Mouse (Mus musculus) G1E (cell line): Measurements from ENCODE around the gene Nrm. TPM values are rescaled to one million over a fixed set of nuclear protein-coding genes. Genes with fewer than 3 reads are reported as not detected.

Experiments
- ATAC-seq: 2 replicates; pipeline ENCODE4 v1.8.0; 2016; ENCODE audit warnings: mild to moderate bottlenecking; ENCODE audit not compliant: insufficient number of reproducible peaks, poor library complexity, low FRiP score, severe bottlenecking; ENCODE audit errors: extremely low read depth
- DNase-seq: peaks from one replicate; pipeline ENCODE4 v3.0.0; 2012; ENCODE audit warnings: low spot score
- H3K27me3 ChIP-seq: 2 replicates; pipeline ENCODE4 v1.6.1; 2012; ENCODE audit warnings: mild to moderate bottlenecking, low read length, inconsistent platforms; ENCODE audit not compliant: insufficient read depth
- H3K36me3 ChIP-seq: replicated peaks from 2 replicates; pipeline ENCODE3; 2012; ENCODE audit warnings: mild to moderate bottlenecking, inconsistent platforms
- H3K4me1 ChIP-seq: 2 replicates; pipeline ENCODE4 v1.6.1; 2012; ENCODE audit warnings: low read depth, low read length, inconsistent platforms, mixed read lengths; ENCODE audit not compliant: insufficient read depth
- H3K4me3 ChIP-seq: 2 replicates; pipeline ENCODE4 v1.5.1; 2012; ENCODE audit warnings: low read depth, mild to moderate bottlenecking, inconsistent platforms, low read length, moderate library complexity, mixed read lengths
- H3K9me3 ChIP-seq: replicated peaks from 2 replicates; pipeline ENCODE4 v1.6.1; 2012; ENCODE audit warnings: inconsistent platforms
- CTCF ChIP-seq: IDR thresholded peaks from 2 replicates; pipeline ENCODE4 v1.5.1; 2012; ENCODE audit warnings: low read depth, low read length, inconsistent platforms, mixed read lengths
- GATA1 ChIP-seq: IDR thresholded peaks from 2 replicates; pipeline ENCODE4 v1.6.1; 2012; ENCODE audit warnings: borderline replicate concordance, low read length, inconsistent platforms, mixed read lengths
- GATA2 ChIP-seq: IDR thresholded peaks from 2 replicates; pipeline ENCODE4 v1.6.1; 2012; ENCODE audit warnings: low read depth, low read length, inconsistent platforms, borderline replicate concordance
- POLR2AphosphoS5 ChIP-seq: IDR thresholded peaks from 2 replicates; pipeline ENCODE4 v1.6.1; 2012; ENCODE audit warnings: low read depth, low read length, inconsistent platforms; ENCODE audit not compliant: insufficient replicate concordance
- TAL1 ChIP-seq: conservative IDR thresholded peaks from 2 replicates; pipeline ENCODE4 v1.6.1; 2012; ENCODE audit warnings: low read depth, low read length, inconsistent platforms, mixed read lengths
- polyA plus RNA-seq: library from polyadenylated mRNA; stranded (reverse); fragments of >175 nt; gene quantifications from 2 replicates; pipeline ENCODE4 v1.2.3, GENCODE M21; 2012
- total RNA-seq, 2 experiments: library from RNA; stranded (forward) in 1 of 2; stranded (reverse) in 1 of 2; fragments of 200-1000 nt in 1 of 2; fragments of >200 nt in 1 of 2; fragmentation: Nextera tagmentation in 1 of 2; gene quantifications; 2 replicates each; pipeline ENCODE4 v1.2.3; 2014 to 2017

Gene Nrm
- total and polyA plus RNA-seq, 3 experiments, result 33.1 to 59.9 (median 51.0) TPM

GRCm38 (mm10) chr17:35879245-35880057 is 18.3 kb downstream of the Nrm start, which contains the start of gene Dhx16:
Gene Dhx16 (plus strand): TSS chr17:35879819.
- H3K4me3 ChIP-seq, result peak within 1 kb of the TSS; percentile 99
- peaks cover 56% of the 10 kb centered on the region for H3K36me3 ChIP-seq
- H3K9me3 ChIP-seq, result no peaks in the 10 kb centered on the region
- H3K4me1 ChIP-seq, result peaks cover 34% of the 10 kb centered on the region
- peak; percentile 77 for ATAC-seq
- H3K27me3 ChIP-seq, result no peaks in the 10 kb centered on the region
- DNase-seq, result peak; percentile 82
- no peak for TF ChIP-seq TAL1
- TF ChIP-seq POLR2AphosphoS5, result no peak
- no peak for TF ChIP-seq GATA1
- TF ChIP-seq GATA2, result no peak
- TF ChIP-seq CTCF, result no peak

GRCm38 (mm10) chr17:35882924-35883323 is 21.8 kb downstream of the Nrm start:
- no peak for ATAC-seq
- peaks cover 72% of the 10 kb centered on the region for H3K36me3 ChIP-seq

GRCm38 (mm10) chr17:35883777-35884176 is 22.7 kb downstream of the Nrm start:
- no peak for ATAC-seq
- Histone ChIP-seq H3K4me1 (peaks cover 22% of the 10 kb centered on the region), H3K27me3 (no peaks in the 10 kb centered on the region), H3K9me3 (no peaks in the 10 kb centered on the region), H3K36me3 (peaks cover 80% of the 10 kb centered on the region), H3K4me3 (no peak overlapping the region)
- no peak for DNase-seq
- TF ChIP-seq GATA2 (no peak), POLR2AphosphoS5 (no peak), TAL1 (no peak), CTCF (no peak), GATA1 (no peak)

More at GRCm38 (mm10) chr17:35882924-35883323, 21.8 kb downstream of the Nrm start:
- H3K4me1 ChIP-seq, result peaks cover 22% of the 10 kb centered on the region
- TF ChIP-seq GATA1 (no peak), CTCF (no peak), TAL1 (no peak), POLR2AphosphoS5 (no peak), GATA2 (no peak)
- H3K27me3 ChIP-seq, result no peaks in the 10 kb centered on the region
- H3K4me3 ChIP-seq, result no peak overlapping the region
- no peaks in the 10 kb centered on the region for H3K9me3 ChIP-seq
- no peak for DNase-seq

GRCm38 (mm10) chr17:35887725-35888124 is 26.6 kb downstream of the Nrm start:
- Histone ChIP-seq H3K27me3 (no peaks in the 10 kb centered on the region), H3K36me3 (peaks cover 99% of the 10 kb centered on the region), H3K9me3 (no peaks in the 10 kb centered on the region), H3K4me1 (peaks cover 3% of the 10 kb centered on the region), H3K4me3 (no peak overlapping the region)
- DNase-seq (no peak), ATAC-seq (no peak)
- TF ChIP-seq POLR2AphosphoS5 (no peak), TAL1 (no peak), GATA1 (no peak), GATA2 (no peak), CTCF (no peak)

- Histone ChIP-seq H3K36me3 (peaks cover 67% of the 10 kb centered on the region), H3K4me3 (peak within 1 kb of the TSS; percentile 83), H3K4me1 (peaks cover 58% of the 10 kb centered on the region), H3K27me3 (no peaks in the 10 kb centered on the region), H3K9me3 (no peaks in the 10 kb centered on the region)
- TF ChIP-seq TAL1 (no peak), CTCF (no peak), POLR2AphosphoS5 (no peak), GATA2 (no peak), GATA1 (no peak)
- DNase-seq, result peak; percentile 98
- peak; percentile 25; the same call in 1 of the 2 replicates for ATAC-seq
Measured at GRCm38 (mm10) chr17:35896781-35897643, 35.9 kb downstream of the Nrm start, which contains the start of gene 2310061I04Rik. Gene 2310061I04Rik (minus strand): TSS chr17:35897431.
